Mouse (Mus musculus) thymus, adult 2 months (tissue): ENCODE results near the gene Cdr2.

Experiments used
- CTCF ChIP-seq: fragments of 200-500 bp; IDR thresholded peaks from 2 replicates; pipeline ENCODE4 v1.5.1; 2012; ENCODE audit warnings: mild to moderate bottlenecking, control low read depth, low read length, moderate library complexity, borderline replicate concordance; ENCODE audit not compliant: control insufficient read depth, poor library complexity, insufficient read depth; ENCODE audit errors: extremely low read depth
- POLR2A ChIP-seq: fragments of 200-500 bp; IDR thresholded peaks from 2 replicates; pipeline ENCODE4 v1.6.1; 2012; ENCODE audit warnings: mild to moderate bottlenecking, low read length, control low read depth, moderate library complexity; ENCODE audit not compliant: control insufficient read depth, poor library complexity, insufficient read depth; ENCODE audit errors: extremely low read depth

DNA sequence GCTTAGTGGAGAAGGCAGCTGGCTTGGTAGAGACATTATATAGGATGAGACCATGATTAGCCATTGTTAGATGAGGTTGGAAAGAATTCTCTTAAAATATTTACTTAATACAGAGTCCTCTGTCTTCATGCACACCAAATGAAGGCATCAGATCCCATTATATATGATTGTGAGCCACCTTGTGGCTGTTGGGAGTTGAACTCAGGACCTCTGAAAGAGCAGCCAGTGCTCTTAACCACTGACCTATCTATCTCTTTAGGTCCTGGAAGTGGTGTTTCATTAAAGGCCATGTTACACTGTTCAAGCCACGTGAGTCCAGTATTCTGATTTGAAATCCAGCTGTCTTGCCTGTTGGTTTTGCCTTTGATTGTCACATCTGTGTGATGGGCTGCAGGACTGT is 68.8 kb downstream of the Cdr2 start:
- TF ChIP-seq CTCF (no peak), POLR2A (no peak)
